15 mouse cellular contexts compared by ENCODE assay signal in genomic region chr3:146962838-146963237, GRCm38 (mm10).
"Had no signal": no experiment of that assay in that cellular context is flagged by ENCODE, and none has a peak within 500 bp of the region (broad histone marks: within the 10 kb centered on the region; RNA-seq: fewer than 3 reads in every experiment).

No protein-coding gene starts in this region.

- H3K27ac ChIP-seq: neural tube, embryonic 15.5 days; stomach, embryonic 15.5 days; stomach, postnatal 0 days had no signal

- H3K9ac ChIP-seq: neural tube, embryonic 15.5 days; stomach, embryonic 15.5 days had no signal

- H3K4me1 ChIP-seq: neural tube, embryonic 15.5 days; stomach, embryonic 15.5 days had no signal

- DNase-seq: retina, postnatal 1 day; right cerebral cortex, adult 18-20 months; right cerebral cortex, postnatal 14 days; right cerebral cortex, postnatal 25 days; right cerebral cortex, postnatal 4 days; spleen, adult 18-20 months; thymus, adult 18-20 months; thymus, adult 2 months; thymus, postnatal 14 days; thymus, postnatal 25 days; thymus, postnatal 36 days; thymus, postnatal 4 days had no signal

- H3K4me2 ChIP-seq: neural tube, embryonic 15.5 days; stomach, embryonic 15.5 days had no signal

- H3K4me3 ChIP-seq: neural tube, embryonic 15.5 days; stomach, embryonic 15.5 days had no signal

- H3K36me3 ChIP-seq: stomach, embryonic 15.5 days had no signal

- H3K27me3 ChIP-seq: neural tube, embryonic 15.5 days; stomach, embryonic 15.5 days had no signal

- H3K9me3 ChIP-seq: neural tube, embryonic 15.5 days; stomach, embryonic 15.5 days had no signal
